Mouse (Mus musculus) cortical plate, adult 2 months (tissue): Measurements from ENCODE around the gene Brd3os. TPM values are rescaled to one million over a fixed set of nuclear protein-coding genes. Genes with fewer than 3 reads are reported as not detected.

ENCODE experiments used
- H3K27ac ChIP-seq: fragments of 200-500 bp; 2 replicates; pipeline ENCODE4 v1.5.1; 2012; ENCODE audit warnings: low read length, control low read depth, inconsistent platforms; ENCODE audit not compliant: insufficient read depth
- H3K4me1 ChIP-seq: fragments of 200-500 bp; 2 replicates; pipeline ENCODE4 v1.6.1; 2011; ENCODE audit warnings: low read length; ENCODE audit not compliant: control insufficient read depth, insufficient read depth
- H3K4me3 ChIP-seq: fragments of 200-500 bp; 2 replicates; pipeline ENCODE4 v1.5.1; 2011; ENCODE audit warnings: mild to moderate bottlenecking, low read length, control low read depth; ENCODE audit not compliant: insufficient read depth
- CTCF ChIP-seq: fragments of 200-500 bp; IDR thresholded peaks from 2 replicates; pipeline ENCODE4 v1.5.1; 2011; ENCODE audit warnings: mild to moderate bottlenecking, control low read depth, low read length; ENCODE audit not compliant: insufficient read depth; ENCODE audit errors: extremely low read depth
- POLR2A ChIP-seq: fragments of 200-500 bp; IDR thresholded peaks from 2 replicates; pipeline ENCODE4 v1.6.1; 2011; ENCODE audit warnings: mild to moderate bottlenecking, low read length, control low read depth; ENCODE audit not compliant: insufficient read depth; ENCODE audit errors: extremely low read depth
- polyA plus RNA-seq: library from polyadenylated mRNA; depleted of rRNA; stranded (reverse); fragments of >200 nt; gene quantifications from 2 replicates; pipeline ENCODE4 v1.2.3, GENCODE M21; 2012

The Brd3os gene
- polyA plus RNA-seq, 1 experiment: 48.0 TPM

- TF ChIP-seq POLR2A (no peak), CTCF (no peak)
- H3K27ac ChIP-seq: no peak overlapping the region
- H3K4me3 ChIP-seq: no peak overlapping the region
- H3K4me1 ChIP-seq: no peaks in the 10 kb centered on the region
Measured at GRCm38 (mm10) chr2:27438281-27438680, 3.8 kb upstream of the Brd3os start.

DNA sequence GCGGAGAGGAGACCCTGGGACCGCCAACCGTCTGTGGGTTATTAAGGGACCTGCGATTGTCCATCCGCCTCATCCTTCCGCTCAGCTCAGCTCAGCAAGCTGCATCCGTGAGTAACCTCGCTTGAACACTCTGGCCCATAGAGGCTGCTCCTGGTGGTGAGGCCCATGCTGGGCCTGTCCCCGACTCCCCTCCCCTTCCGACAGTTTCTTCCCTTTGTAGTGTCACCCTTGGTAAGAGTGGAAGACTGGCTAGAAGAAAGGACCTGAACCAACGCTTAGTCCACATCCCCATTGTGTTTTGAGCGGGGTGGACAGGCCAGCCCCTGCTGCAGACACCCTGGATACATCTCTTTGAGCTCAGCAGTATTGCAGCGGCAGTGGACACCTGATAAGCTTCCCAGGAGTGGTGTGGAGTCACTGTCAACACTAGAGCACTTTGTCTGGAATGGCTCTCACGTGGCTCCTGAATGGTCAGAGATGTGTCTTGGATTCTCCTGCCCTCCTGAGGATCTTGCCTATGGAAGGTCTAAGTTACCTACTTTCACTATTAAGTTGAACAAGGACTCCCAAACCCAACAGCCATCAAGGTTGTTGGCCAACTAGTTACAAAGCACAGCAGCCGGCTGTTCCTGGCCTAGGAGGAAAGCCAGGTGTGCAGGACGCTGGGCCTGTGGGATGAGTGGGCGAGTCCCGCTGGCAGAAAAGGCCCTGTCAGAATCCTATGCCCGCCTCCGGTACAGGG, 755 bp downstream of the Brd3os start:
- peak overlapping the region; percentile 89 for H3K4me3 ChIP-seq
- no peak for TF ChIP-seq CTCF
- TF ChIP-seq POLR2A: no peak
- H3K27ac ChIP-seq: peak overlapping the region; percentile 70
- H3K4me1 ChIP-seq: peaks cover 3% of the 10 kb centered on the region; the same call in 1 of the 2 replicates

DNA sequence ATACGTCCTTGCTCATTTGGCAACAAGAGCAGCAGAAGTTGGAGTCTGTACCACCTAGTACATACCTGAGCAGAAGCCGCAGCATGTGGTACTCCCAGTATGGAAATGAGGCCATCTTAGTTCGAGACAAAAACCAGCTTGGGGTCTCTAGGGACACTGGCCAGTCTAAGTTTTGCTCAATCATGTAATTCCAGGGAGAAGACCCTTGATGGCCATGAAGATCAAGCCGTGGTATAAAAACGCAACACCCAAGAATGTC, 1.3 kb downstream of the Brd3os start:
- Histone ChIP-seq H3K4me3 (peak overlapping the region; percentile 89), H3K4me1 (peaks cover 3% of the 10 kb centered on the region; the same call in 1 of the 2 replicates), H3K27ac (no peak overlapping the region)
- no peak for TF ChIP-seq CTCF
- no peak for TF ChIP-seq POLR2A

DNA sequence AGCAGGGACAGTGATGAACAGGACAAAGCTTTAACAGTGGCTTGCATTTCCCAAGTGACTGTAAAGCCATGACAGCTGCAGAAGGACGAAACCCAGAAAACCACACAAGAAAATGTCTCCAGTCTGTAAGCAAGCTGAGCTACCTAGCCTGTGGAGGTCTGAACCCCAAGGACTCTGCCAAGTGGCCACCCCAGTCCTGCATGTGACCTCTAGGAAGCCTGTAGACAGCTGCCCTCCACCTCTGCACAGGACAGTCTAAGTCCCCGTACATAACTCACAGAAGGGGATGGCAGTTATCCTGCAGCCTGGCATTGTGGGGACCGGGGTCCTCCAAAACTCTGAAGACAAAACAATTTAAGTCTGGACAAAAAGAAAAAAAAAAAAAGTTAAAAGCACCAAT, 3.8 kb downstream of the Brd3os start:
- Histone ChIP-seq H3K4me3 (no peak overlapping the region), H3K27ac (no peak overlapping the region), H3K4me1 (peaks cover 3% of the 10 kb centered on the region; the same call in 1 of the 2 replicates)
- TF ChIP-seq POLR2A: no peak
- no peak for TF ChIP-seq CTCF

GRCm38 (mm10) chr2:27446812-27447211, 4.7 kb downstream of the Brd3os start:
- Histone ChIP-seq H3K4me1 (peaks cover 3% of the 10 kb centered on the region; the same call in 1 of the 2 replicates), H3K4me3 (no peak overlapping the region), H3K27ac (no peak overlapping the region)
- TF ChIP-seq CTCF: no peak
- no peak for TF ChIP-seq POLR2A

- TF ChIP-seq CTCF (no peak), POLR2A (no peak)
- Histone ChIP-seq H3K4me3 (no peak overlapping the region), H3K27ac (no peak overlapping the region), H3K4me1 (peaks cover 3% of the 10 kb centered on the region; the same call in 1 of the 2 replicates)
Measured at GRCm38 (mm10) chr2:27447782-27448181, 5.7 kb downstream of the Brd3os start.

- H3K27ac ChIP-seq: no peak overlapping the region
- no peaks in the 10 kb centered on the region for H3K4me1 ChIP-seq
- H3K4me3 ChIP-seq: no peak overlapping the region
- no peak for TF ChIP-seq CTCF
- no peak for TF ChIP-seq POLR2A
Measured at GRCm38 (mm10) chr2:27450226-27450625, 8.1 kb downstream of the Brd3os start.

DNA sequence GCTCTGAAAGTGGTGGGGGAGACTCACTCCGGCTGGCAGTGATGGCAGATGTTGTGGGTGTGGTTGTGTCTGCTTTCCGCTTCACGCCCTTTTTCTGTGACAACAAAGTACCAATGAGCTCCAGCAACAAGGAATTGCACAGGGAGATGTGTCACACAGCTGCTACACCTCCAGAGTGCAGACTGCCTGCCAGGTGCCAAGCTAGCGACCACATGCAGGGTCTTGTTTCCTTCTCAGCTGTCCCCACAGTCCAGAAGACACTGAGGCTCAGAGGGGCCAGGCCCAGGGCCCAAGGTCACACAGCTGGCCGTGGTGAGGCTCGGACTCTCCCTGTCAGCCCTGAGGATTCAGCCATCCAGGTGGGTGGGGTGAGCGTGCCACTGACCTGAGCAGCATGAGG, 17.6 kb downstream of the Brd3os start:
- no peaks in the 10 kb centered on the region for H3K4me1 ChIP-seq
- H3K4me3 ChIP-seq: no peak overlapping the region
- TF ChIP-seq POLR2A (no peak), CTCF (no peak)
- no peak overlapping the region for H3K27ac ChIP-seq

DNA sequence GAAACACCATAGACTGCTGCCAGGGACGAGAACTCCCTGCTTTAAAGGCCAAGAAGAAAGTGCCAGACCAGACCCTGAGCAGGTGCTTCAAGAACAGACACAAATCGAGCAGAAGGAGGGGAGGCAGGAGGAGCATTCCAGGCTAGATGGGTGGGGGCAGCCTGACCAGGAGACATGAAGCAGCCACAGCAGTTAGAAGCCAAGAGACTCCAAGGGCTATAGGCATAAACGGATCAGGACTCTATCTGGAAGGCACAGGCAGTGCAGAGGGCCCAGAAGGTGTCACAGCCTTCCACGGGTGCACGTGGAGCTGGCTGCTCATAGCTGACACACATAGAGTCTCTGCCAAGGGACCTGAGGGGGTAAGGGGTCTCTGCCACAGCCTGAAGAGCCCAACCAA, 18.0 kb downstream of the Brd3os start:
- H3K4me3 ChIP-seq: no peak overlapping the region
- no peaks in the 10 kb centered on the region for H3K4me1 ChIP-seq
- TF ChIP-seq CTCF (no peak), POLR2A (no peak)
- no peak overlapping the region for H3K27ac ChIP-seq

DNA sequence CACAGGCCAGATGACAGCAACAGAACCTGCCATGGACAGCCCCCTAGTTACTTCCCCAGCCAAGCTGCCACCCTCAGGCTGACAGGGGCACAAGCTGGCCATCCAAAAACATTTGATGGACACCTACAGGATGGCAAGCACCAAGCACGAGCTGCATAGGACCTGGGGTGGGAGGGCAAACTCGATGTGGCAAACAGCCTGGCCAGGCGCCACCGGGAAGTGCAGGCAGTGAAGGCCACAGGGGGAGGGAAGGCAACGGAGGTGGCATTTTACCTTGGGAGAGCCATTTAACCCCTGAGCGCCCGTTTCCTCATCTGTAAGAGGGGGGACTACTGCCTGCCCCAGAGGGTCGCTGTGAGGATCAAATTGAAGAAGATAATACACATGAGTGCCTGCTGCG, 18.5 kb downstream of the Brd3os start:
- TF ChIP-seq CTCF: no peak
- TF ChIP-seq POLR2A: no peak
- H3K27ac ChIP-seq: no peak overlapping the region
- H3K4me1 ChIP-seq: no peaks in the 10 kb centered on the region
- no peak overlapping the region for H3K4me3 ChIP-seq
